Mouse (Mus musculus) lung, adult 2 months (tissue): ENCODE data around the gene Morn3.

Source experiments
- CTCF ChIP-seq: fragments of 200-500 bp; IDR thresholded peaks from 2 replicates; pipeline ENCODE4 v1.5.1; 2011; ENCODE audit warnings: mild to moderate bottlenecking, low read length, control low read depth; ENCODE audit not compliant: insufficient read depth
- POLR2A ChIP-seq: fragments of 200-500 bp; IDR thresholded peaks from 2 replicates; pipeline ENCODE4 v1.6.1; 2011; ENCODE audit warnings: low read depth, mild to moderate bottlenecking, control low read depth, low read length, borderline replicate concordance; ENCODE audit errors: extremely low read depth

GRCm38 (mm10) chr5:123050918-123051317, 4.1 kb upstream of the Morn3 start:
- TF ChIP-seq CTCF = no peak
- TF ChIP-seq POLR2A = no peak
